Mouse (Mus musculus): ENCODE data around the gene Sp1.

DNA sequence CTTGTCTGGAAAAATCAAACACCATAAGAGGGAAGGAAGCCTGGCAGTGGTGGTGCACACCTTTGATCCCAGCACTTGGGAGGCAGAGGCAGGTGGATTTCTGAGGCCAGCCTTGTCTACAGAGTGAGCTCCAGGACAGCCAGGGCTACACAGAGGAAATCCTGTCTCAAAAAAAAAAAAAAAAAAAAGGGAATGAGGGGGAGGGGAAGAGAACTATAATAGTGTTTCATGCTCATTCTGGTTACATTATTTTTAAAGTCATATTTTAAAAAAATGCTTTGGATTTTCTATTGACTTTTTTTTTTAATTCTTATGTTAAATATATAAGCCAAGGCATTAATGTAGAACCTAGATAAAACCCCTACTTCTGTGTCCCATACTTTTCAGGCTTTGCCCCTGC lies 7.7 kb downstream of the Sp1 start:
- TF ChIP-seq POLR2A (IDR thresholded peaks at IDR 0.05; ENCODE audit: insufficient read length, low read depth): no peak
- no peak for TF ChIP-seq CEBPB (IDR thresholded peaks at IDR 0.05; ENCODE audit: insufficient read depth, poor library complexity, severe bottlenecking)
- no peak for TF ChIP-seq USF1 (IDR thresholded peaks at IDR 0.05; ENCODE audit: low read depth)
- TF ChIP-seq TCF12 (IDR thresholded peaks at IDR 0.05; ENCODE audit: insufficient read depth, poor library complexity, severe bottlenecking): no peak
- no peak for TF ChIP-seq E2F4 (IDR thresholded peaks at IDR 0.05; ENCODE audit: insufficient read depth)
- TF ChIP-seq REST (IDR thresholded peaks at IDR 0.05; ENCODE audit: insufficient read depth, insufficient read length): no peak
- TF ChIP-seq MYOG (IDR thresholded peaks at IDR 0.05; ENCODE audit: control insufficient read depth in 1 of 3, insufficient read depth in 1 of 3, insufficient read length in 2 of 3, low read depth in 2 of 3): no peak
- no peak for TF ChIP-seq MAX (IDR thresholded peaks at IDR 0.05; ENCODE audit: low read depth)
- TF ChIP-seq TCF3 (IDR thresholded peaks at IDR 0.05; ENCODE audit: insufficient read length, low read depth): no peak
- no peak for TF ChIP-seq MYOD1 (IDR thresholded peaks at IDR 0.05; ENCODE audit: control insufficient read depth in 1 of 3, insufficient read length in 2 of 3, low read depth in 2 of 3)
